Mouse (Mus musculus) liver, adult 2 months (tissue): ENCODE results near the gene Ninj2. TPM values are rescaled to one million over a fixed set of nuclear protein-coding genes. Genes with fewer than 3 reads are reported as not detected.

Experiments
- DNase-seq: peaks from one replicate; pipeline ENCODE4 v3.0.0-alpha.2; 2011; ENCODE audit warnings: low read depth, low spot score; ENCODE audit errors: extremely low read depth
- H3K27ac ChIP-seq: fragments of 200-500 bp; replicated peaks from 2 replicates; pipeline ENCODE4 v1.5.1; 2012; ENCODE audit warnings: low read depth, mild to moderate bottlenecking, control low read depth, inconsistent platforms, low read length; ENCODE audit not compliant: insufficient read depth
- H3K27me3 ChIP-seq: fragments of 200-500 bp; 2 replicates; pipeline ENCODE4 v1.6.1; 2012; ENCODE audit warnings: mild to moderate bottlenecking, moderate library complexity, low read length, inconsistent platforms; ENCODE audit not compliant: control insufficient read depth, insufficient read depth
- H3K36me3 ChIP-seq: fragments of 200-500 bp; 2 replicates; pipeline ENCODE4 v1.6.1; 2012; ENCODE audit warnings: low read length, inconsistent platforms; ENCODE audit not compliant: control insufficient read depth, insufficient read depth
- H3K4me1 ChIP-seq: fragments of 200-500 bp; 2 replicates; pipeline ENCODE4 v1.6.1; 2011; ENCODE audit warnings: low read length; ENCODE audit not compliant: control insufficient read depth, insufficient read depth
- H3K4me3 ChIP-seq: fragments of 200-500 bp; 2 replicates; pipeline ENCODE4 v1.5.1; 2011; ENCODE audit warnings: low read depth, mild to moderate bottlenecking, control low read depth, low read length, moderate library complexity; ENCODE audit not compliant: insufficient read depth
- H3K79me2 ChIP-seq: fragments of 200-500 bp; 2 replicates; pipeline ENCODE4 v1.6.1; 2012; ENCODE audit warnings: inconsistent platforms, mild to moderate bottlenecking, low read length, moderate library complexity; ENCODE audit not compliant: control insufficient read depth, insufficient read depth
- H3K9ac ChIP-seq: fragments of 200-500 bp; 2 replicates; pipeline ENCODE4 v1.6.1; 2012; ENCODE audit warnings: low read depth, mild to moderate bottlenecking, control low read depth, inconsistent platforms, low read length
- CTCF ChIP-seq: fragments of 200-500 bp; IDR thresholded peaks from 2 replicates; pipeline ENCODE4 v1.5.1; 2011; ENCODE audit warnings: low read depth, low read length, control low read depth
- POLR2A ChIP-seq: fragments of 200-500 bp; IDR thresholded peaks from 2 replicates; pipeline ENCODE4 v1.6.1; 2011; ENCODE audit warnings: low read length, control low read depth; ENCODE audit not compliant: insufficient read depth; ENCODE audit errors: extremely low read depth
- WGBS: fragments of 180-500 bp; shearing (Covaris S2); methylation state at CpG from one replicate; pipeline ENCODE4 v1.1.7; 2018; 5-methylcytosine and 5-hydroxymethylcytosine counted together
- polyA plus RNA-seq: library from polyadenylated mRNA; depleted of rRNA; stranded (reverse); fragments of >200 nt; gene quantifications from 2 replicates; pipeline ENCODE4 v1.2.3, GENCODE M21; 2012
- total RNA-seq: library from RNA; depleted of rRNA; stranded (reverse); fragments of >200 nt; gene quantifications from 2 replicates; pipeline ENCODE4 v1.2.3, GENCODE M21; 2014

Gene Ninj2
- total and polyA plus RNA-seq, 2 experiments = not detected

DNA sequence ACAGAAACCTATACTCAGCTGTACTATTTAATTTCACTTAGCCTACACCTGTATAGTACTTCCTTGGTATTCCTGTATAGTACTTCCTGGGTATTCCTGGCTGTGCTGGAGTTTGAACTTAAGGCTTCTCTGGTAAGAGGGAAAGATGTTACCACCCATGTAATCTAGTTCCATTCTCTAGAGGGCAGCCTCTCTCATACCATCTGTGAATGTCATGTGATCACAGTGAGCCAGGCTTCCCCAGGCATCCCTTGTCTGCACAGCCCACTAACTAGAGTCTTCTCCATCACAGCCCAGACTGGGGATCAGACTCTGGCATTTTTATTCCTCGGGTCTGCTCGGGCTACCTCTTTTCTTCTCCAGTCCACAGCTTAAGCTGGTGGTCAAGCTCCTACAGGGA is 126.1 kb downstream of the Ninj2 start:
- 90% methylated on average over 2 of the region's 2 CpGs for WGBS
- no peaks in the 10 kb centered on the region for H3K4me1 ChIP-seq
- H3K27me3 ChIP-seq = no peaks in the 10 kb centered on the region
- H3K27ac ChIP-seq = no peak overlapping the region
- H3K4me3 ChIP-seq = no peak overlapping the region
- DNase-seq = no peak
- no peaks in the 10 kb centered on the region for H3K36me3 ChIP-seq
- TF ChIP-seq POLR2A (no peak), CTCF (no peak)
- H3K79me2 ChIP-seq = no peaks in the 10 kb centered on the region
- no peak overlapping the region for H3K9ac ChIP-seq

DNA sequence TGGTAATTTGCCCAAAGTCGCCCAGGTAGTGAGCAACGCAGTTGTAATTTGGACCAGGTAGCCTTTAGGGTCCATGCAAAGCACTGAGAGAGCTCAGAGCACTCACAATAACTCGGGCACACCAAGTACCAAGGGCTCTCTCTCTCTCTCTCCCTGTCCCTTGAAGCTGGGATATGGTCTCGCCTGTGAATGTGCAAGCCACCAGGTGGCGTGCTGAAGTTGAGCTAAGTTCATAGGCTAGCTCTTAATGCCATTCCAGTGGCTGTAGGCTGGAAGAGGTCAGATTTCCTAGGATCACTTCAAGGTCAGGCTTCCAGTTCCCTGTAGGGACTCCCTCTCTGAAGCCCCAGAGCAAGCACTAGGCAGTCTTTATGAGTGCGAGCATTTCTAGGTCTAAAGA is 129.5 kb downstream of the Ninj2 start:
- Histone ChIP-seq H3K79me2 (no peaks in the 10 kb centered on the region), H3K4me3 (no peak overlapping the region), H3K4me1 (no peaks in the 10 kb centered on the region), H3K9ac (no peak overlapping the region), H3K27me3 (no peaks in the 10 kb centered on the region), H3K36me3 (no peaks in the 10 kb centered on the region), H3K27ac (no peak overlapping the region)
- TF ChIP-seq POLR2A (no peak), CTCF (peak; percentile 80)
- DNase-seq = peak; percentile 64
- 27% methylated on average over 6 of the region's 6 CpGs for WGBS

- WGBS = 69% methylated on average over 6 of the region's 6 CpGs
- H3K9ac ChIP-seq = no peak overlapping the region
Measured at GRCm38 (mm10) chr6:120225355-120225754, 132.2 kb downstream of the Ninj2 start.

GRCm38 (mm10) chr6:120227068-120227467 is 133.9 kb downstream of the Ninj2 start:
- no peaks in the 10 kb centered on the region for H3K4me1 ChIP-seq
- H3K27ac ChIP-seq = no peak overlapping the region
- 89% methylated on average over 7 of the region's 7 CpGs for WGBS
- H3K79me2 ChIP-seq = no peaks in the 10 kb centered on the region
- no peak for TF ChIP-seq CTCF
- TF ChIP-seq POLR2A = no peak
- DNase-seq = no peak
- no peak overlapping the region for H3K9ac ChIP-seq
- H3K4me3 ChIP-seq = no peak overlapping the region
- H3K27me3 ChIP-seq = no peaks in the 10 kb centered on the region
- H3K36me3 ChIP-seq = no peaks in the 10 kb centered on the region

More at GRCm38 (mm10) chr6:120225355-120225754, 132.2 kb downstream of the Ninj2 start:
- H3K4me3 ChIP-seq = no peak overlapping the region
- H3K27ac ChIP-seq = no peak overlapping the region
- DNase-seq = no peak
- no peaks in the 10 kb centered on the region for H3K36me3 ChIP-seq
- no peaks in the 10 kb centered on the region for H3K4me1 ChIP-seq
- no peaks in the 10 kb centered on the region for H3K27me3 ChIP-seq
- TF ChIP-seq CTCF = no peak
- no peak for TF ChIP-seq POLR2A
- no peaks in the 10 kb centered on the region for H3K79me2 ChIP-seq

DNA sequence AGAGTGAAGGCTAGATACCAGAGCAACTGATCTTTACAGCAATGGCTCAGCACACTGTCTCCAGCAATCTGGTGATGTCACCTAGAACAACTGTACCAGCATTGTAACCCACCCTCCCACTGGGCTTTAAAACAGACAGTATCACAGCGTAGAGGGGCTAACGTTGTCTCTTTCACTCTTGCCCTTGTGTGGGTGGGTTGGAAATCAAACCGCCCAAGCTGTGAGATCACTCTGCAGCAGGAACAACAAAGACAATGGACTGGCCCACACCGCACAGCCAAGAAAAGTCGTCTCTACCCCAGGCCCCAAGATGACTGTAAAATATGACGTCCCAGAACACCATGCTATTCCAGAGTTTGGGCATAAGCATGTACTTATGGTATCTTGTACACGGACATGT is 136.7 kb downstream of the Ninj2 start:
- Histone ChIP-seq H3K4me3 (no peak overlapping the region), H3K79me2 (no peaks in the 10 kb centered on the region), H3K36me3 (no peaks in the 10 kb centered on the region), H3K27ac (no peak overlapping the region), H3K9ac (no peak overlapping the region), H3K4me1 (no peaks in the 10 kb centered on the region), H3K27me3 (no peaks in the 10 kb centered on the region)
- WGBS = 83% methylated on average over 7 of the region's 7 CpGs
- DNase-seq = no peak
- TF ChIP-seq POLR2A (no peak), CTCF (no peak)

GRCm38 (mm10) chr6:120230441-120230840 is 137.3 kb downstream of the Ninj2 start:
- Histone ChIP-seq H3K79me2 (no peaks in the 10 kb centered on the region), H3K4me3 (no peak overlapping the region), H3K27me3 (no peaks in the 10 kb centered on the region), H3K9ac (no peak overlapping the region), H3K27ac (no peak overlapping the region), H3K4me1 (peaks cover under 1% of the 10 kb centered on the region; the same call in 1 of the 2 replicates), H3K36me3 (no peaks in the 10 kb centered on the region)
- WGBS = 55% methylated on average over 1 of the region's 1 CpGs
- no peak for TF ChIP-seq CTCF
- no peak for TF ChIP-seq POLR2A
- DNase-seq = no peak
